Mouse (Mus musculus) right cerebral cortex, postnatal 25 days (tissue): ENCODE measurements around the gene Cass4.

Experiments
- DNase-seq: peaks from one replicate; pipeline ENCODE4 v3.0.0; 2022

Gene Cass4

DNA sequence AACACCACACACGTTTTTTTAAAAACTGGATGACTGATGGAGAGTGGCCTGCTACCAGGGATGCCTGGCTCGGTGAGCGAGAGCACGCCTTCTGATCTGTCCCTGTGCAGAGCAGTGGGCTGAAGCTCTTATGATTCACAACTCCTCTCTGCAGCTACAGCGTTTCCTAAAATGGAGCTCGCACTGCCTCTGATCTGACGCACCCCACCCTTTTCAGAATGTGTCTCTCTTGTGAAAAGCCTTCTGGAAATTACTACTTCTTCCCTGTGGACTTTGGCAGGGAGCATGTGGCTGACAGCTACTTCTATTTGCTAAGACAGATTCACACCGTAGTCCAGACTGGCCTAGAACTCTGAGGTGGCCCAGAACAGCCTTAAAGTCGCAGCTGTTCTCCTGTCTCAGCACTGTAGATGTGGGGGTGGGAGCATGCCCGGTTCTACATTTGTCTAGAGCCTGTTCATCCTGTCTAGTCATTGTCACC lies 1.5 kb upstream of the Cass4 start:
- DNase-seq = peak; percentile 64

DNA sequence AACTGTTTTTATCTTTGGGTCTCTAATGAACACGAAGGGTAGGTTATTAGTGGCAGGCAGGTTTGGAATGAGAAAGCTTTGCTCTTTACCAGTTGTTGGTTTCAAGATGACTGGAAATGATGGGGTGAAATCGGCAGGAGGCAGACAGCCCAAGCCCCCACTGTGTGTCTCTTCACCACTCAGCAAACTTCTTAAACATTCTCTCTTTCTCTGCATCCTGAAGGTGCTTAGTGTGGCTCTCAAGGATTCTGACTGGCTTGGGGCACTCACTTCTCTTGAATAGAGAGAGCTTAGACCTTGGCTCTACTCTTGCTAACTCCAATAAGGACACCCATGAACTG lies 428 bp downstream of the Cass4 start:
- no peak for DNase-seq

DNA sequence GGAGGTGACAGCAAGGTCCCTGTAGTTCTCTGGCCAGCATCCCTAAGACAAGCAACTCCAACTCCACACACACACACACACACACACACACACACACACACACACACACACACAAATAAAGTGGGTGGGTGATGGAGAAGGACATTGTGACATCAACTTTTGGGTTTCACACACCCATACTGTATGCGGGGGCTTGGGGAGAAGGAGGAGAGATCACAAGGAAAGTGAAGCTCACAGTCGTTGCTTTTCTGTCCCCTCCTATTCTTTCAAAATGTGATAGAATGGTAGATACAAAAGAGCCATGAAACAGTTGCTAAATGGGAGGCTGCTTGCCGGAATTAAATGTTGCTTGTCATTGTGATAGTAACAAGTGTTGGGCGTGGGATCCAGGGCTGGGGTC lies 1.1 kb downstream of the Cass4 start:
- DNase-seq = no peak

DNA sequence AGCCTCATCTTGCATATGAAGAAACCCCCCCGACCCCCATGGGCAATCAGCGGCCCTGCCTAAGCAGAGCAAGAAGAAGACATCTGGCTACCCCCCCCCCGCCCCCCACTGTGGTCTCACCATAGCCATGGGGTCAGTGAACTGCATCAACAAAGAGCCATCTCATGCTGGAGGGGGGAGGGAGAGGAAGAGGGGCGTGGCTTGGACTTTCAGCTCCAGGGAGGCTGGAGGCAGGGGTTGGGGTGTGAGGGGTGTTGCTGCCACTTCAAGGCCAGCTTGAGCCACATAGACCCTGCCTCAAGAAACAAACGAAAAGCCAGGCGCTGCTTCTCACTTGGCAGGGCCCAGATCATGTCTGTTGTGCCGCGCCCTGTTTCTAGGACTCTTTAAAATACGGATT lies 2.4 kb downstream of the Cass4 start:
- DNase-seq = no peak

DNA sequence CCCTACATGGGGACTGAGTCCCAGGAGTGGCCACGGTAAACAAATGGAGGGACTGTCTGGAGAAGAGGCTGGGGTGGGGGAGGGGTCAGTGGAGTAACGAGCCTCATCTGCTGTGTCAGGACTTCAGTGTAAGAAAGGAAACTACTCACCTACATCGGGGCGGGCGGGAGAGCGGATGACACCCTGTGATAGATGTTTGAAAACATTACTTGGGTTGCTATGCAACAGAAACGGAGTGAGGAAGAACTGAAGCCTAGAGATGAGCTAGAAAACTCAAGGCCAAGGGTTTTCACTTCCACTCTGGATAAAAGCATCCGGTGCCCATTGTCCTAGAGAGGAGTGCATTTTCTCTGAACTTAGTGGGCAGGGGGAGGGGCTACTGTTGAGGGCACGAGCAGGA lies 6.3 kb downstream of the Cass4 start:
- no peak for DNase-seq

DNA sequence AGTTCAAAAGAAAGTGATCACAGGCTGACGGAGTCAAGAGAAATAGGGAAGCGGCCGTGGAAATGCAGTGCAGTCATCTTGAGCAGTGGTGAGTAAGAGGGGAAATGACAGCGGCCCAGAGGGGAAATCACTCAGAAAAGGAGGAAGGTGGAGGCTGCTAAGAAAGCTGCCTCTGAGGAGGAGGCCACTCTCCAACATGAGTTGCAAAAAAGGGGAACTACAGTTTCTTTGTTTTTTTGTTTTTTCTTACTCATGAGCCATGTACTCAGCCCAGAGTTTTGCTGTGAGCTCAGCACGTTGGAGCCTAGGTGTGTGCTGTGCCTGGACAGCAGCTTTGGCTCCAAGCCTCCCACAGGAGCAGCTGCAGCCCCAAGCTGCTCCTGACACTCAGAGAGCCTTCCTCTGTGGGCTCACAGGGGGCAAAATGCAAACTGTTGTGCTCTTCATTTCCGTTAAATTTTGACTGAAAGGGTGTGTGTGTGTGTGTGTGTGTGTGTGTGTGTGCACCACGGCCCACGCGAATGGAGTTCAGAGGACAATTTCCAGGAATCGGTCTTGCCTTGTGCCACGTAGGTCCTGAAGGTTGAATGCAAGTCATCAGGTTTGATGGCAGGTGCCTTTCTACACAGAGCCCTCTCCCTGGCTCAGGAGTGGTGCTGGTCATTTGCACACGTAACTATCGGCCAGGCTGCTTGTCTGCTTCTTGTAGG lies 7.7 kb downstream of the Cass4 start:
- no peak for DNase-seq

DNA sequence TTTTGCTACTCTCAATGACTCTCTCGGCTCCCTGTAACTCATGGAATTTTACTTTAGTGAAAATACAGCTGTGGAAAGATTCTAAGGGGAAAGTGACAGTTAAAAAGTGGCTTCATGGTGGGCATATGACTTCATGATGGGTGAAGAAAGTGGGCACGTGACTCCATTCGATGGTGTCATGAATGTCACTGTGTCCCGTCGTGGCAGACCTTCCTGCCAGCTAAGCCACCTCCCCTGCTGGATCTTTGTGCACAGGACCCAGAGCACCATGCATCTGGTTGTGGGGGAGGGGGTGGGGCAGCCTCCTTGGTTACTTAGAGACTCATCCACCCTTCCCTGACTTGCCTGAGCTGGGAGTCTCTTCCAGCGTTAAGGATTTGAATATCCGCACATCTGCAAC lies 10.6 kb downstream of the Cass4 start:
- DNase-seq = no peak

DNA sequence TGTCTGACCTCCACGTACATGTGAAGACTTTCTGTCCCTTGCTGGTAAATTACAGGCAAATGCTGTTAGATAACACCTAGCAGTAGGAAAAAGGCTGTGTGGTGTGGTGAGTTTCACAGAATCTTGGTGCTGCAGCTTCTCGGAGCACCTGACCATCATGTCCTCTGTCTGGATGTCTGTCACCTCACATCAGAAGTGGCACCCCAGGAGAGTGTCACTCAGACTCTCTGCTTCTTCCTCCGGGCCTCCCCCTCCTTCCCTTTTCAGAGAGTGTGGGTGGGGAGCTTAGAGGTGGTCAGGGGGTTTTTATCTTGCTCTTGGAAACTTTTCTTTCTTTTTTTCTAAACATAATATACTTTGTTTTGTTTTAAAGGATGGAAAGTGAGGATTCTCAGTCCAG lies 11.4 kb downstream of the Cass4 start:
- no peak for DNase-seq

DNA sequence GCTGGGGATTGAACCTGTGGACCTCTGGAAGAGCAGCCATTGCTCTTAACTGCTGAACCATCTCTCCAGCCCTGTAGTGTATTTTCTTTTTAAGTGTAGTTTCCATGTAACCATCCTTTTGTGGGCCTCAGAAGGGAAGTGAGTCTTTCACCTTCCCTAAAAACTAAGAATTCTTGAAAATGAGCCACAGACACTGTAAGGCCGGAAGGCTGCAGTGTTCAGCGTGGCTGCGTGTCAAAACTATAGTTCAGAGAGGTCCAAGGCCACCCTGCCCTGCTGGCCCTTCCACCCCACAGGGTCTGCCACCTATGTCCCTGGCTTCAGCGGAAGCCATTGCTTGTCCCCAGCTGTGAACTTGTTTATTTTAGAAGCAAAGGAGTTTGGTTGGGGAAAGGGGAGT lies 12.6 kb downstream of the Cass4 start:
- no peak for DNase-seq

DNA sequence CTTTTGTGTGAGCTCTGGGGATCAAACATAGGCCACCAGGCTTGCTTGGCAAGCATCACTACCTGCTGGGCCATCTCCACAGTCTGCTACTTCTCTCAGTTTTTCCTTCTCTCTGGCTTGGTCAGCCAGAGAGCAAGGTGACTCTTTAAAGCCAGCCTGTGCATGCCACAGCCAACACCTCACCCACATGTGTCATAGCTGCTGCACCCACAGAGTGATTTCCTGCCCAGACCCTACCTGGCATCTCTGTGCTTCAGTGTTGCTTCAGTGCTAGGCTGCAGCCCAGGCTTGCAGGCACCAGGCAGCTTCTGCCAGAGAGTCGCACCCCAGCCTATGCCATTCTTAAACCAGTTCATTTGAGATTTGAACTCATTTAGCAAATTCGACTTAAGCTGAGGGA lies 13.9 kb downstream of the Cass4 start:
- no peak for DNase-seq

DNA sequence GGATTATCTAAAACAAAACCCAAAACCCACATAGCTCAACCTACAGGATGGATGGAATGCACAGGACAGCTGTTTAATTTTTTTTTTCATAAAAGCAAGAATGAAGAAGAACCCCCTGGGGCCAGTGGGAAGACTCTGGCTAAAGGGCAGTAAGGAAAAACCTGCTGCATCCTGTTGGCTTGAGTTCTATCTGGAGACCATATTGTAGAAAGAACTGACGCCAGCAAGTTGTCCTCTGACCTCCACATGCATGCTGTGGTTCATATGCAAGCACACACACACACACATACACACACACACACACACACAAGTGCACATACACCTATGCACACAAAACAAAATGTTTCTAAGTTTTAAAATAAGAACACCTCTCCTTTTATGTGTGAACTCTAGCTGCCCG lies 17.1 kb downstream of the Cass4 start:
- no peak for DNase-seq

DNA sequence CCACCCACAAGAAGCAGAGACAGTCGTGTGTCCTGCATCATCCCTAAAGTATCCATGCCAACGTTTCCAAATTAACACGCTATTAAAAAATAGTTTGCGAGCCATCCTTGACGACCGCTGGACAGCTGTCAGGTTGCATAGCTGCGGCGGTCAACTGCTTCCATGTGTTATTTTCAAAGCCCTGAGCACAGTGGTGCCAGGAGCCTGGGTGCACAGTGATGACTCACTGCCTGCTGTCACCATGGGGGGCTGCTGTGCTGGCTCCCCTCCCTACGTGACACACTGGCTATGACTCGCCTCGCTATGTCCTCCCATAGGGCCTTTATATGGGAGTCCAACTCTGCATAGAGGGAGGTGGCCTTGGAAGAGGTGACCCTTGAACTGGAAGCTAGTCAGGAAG lies 17.5 kb downstream of the Cass4 start:
- no peak for DNase-seq

DNA sequence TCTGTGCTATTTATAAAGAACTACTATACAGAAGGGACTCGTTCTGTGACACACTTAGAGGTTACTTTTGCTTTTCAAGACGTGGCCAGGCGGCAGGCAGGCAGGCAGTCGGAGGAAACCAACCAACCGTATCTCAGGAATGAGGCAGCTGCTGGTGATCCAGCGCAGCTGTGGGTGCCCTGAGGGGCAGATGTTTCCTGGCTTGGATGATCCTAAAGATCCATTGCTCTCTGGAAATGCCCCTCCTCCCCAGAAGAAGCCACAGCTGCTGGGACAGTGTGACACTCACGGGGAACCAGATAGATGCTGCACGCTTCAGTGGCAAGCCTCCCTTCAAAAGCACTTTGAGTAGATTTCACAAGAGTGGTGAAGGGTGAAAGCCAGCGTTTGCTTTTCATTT lies 18.9 kb downstream of the Cass4 start:
- DNase-seq = no peak

DNA sequence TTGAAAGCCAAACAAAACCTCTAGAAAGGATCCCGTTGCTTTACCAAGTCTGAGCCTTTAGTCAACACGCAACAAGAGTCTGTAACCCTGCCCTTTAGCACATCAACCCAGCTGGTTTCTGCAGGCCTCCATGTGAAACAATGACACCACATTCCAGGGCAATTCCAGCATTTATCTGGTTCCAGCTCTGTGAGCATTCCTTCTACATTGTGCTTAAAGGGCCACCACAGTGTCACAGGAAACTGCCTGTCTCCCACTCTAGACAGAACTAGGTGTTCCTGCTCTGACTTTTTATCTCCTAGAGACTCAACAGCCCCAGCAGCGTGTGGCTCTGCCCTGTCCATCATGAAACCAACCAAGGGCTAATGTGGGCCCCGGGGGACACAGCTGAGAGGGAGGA lies 19.7 kb downstream of the Cass4 start:
- no peak for DNase-seq

DNA sequence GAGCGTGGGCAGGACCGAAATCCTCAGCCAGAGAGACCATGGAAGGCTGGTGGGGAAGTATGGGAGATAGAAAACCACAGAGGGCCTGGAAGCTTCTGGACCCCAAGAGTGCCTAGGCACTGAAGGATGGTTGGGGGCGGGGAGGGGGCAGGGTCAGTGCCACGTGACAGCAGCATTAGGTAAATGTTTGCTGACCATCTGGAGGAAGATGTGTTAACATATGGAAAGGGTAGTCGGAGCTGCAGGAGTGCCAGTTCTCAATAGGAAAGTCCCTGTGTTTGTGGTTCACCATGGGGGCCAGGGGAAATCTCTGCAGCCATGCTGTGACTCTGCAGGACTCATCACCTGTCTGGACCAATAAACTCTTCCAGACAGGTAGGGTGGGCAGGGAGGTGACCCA lies 20.3 kb downstream of the Cass4 start:
- no peak for DNase-seq

DNA sequence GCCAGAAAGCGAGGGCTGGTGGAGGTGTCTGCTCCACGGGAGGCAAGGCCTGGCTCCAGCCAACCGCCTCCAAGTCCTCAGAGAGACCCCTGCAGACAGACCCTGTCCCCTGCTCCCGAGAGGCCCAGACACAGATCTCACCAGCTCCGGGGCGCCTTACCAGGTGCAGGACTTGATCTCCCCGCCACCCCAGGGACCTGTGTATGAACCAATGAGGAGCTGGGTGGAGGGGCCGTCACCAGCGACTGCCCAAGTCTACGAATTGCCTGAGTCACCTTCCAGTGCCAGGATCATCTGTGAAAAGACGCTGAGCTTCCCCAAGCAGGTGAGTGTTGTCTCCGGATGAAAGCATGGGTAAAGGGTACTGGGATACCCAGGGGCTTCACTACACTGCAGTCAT lies 22.6 kb downstream of the Cass4 start:
- DNase-seq = no peak

DNA sequence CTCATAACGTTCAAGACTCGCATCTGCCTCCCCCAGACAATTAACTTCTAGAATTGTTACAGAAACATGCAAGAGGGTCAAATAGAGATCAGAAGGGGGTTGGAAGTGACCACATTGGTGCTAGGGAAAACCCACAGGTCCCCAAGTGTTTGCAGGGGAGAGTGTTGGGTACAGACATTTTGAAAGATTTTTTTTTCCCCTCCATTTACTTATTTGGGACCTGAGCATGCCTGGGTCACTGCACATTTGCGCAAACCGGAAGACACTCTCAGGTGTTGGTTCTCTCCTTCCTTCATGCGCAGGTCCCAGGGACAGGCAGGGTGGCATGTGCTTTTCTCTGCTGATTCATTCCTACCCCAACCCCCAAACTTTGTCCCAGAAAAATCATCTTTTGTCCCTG lies 23.3 kb downstream of the Cass4 start:
- no peak for DNase-seq

DNA sequence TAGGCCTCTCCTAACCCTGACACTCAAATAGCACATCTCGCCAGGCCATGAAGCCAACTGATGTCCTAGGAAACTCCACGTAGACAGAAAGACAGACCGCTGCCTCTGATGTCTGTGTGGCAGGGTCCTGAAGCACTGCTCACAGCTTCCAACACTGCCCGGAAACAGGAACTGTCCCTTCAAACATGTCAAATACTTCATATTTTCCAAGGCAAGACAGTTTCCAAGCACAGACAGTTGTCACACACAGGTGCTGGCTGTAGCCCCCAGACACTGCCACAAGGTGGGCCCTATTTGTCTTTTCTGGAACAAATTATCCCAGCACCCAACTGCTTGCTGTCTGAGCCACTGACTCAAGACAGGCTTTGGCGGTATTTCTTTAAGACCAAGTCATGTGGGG lies 24.6 kb downstream of the Cass4 start:
- DNase-seq = no peak

DNA sequence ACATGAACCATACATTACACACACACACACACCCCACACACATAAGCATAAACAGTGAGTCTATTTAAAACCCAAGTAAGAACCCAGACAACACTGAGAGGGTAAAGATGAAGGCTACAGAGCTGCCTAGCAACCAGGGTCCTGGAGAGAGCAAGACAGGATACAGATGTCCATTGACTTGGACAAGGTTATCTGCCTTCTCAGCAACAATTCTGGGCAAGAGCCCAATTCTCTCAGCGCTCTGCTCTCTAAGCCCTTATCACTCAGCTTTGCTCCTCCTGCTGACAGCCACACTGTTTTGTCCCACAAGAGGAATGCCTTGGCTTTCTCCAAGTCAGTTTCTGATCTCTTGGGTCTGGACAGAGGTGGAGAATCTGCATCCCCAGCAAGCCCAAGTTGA lies 37.0 kb downstream of the Cass4 start:
- DNase-seq = no peak

DNA sequence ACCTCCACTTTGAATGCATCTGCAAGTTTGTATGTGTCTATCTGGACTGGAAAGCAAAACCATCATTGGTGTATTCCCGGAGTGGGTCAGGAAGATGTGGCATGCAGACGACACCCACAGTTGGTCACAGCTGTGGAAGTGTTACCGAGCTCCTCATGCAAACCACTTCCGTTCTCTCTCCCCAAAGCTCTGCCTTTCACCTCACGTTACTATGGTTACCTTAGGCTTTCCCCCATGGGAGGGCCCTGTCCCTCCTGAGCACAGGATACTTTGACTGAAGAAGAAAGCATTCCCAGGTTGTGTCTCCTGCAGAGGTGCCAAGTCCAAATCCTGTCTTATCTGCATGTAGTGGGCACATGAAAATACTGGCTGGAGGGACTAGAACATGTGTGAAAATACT lies 40.2 kb downstream of the Cass4 start:
- DNase-seq = no peak

DNA sequence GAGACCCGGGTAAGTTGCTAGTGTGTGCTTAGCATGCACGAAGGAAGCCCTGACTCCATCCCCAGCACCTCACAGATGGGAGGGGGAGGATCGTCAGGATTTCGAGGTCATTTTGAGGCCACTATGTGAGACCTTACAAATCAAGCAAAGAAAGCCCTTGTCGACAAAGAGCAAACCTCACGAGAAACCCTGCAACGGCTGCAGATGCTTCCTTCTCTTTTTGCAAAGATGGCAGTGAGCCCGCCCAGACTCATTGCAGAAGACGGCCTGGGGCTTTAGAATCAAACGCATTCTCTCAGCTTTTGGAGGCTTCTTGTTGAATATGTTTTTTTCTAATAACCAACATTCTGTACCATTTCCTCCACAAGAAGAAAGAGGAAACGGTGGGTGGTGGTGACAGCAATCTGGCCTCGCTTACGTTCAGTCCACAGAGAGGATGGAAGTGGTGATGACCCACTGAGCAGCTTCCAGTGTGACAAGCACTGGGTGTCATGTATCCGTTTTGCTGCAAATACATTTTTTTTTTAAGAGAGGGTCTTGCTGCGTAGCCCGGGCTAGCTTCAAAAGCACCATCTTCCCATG lies 43.9 kb downstream of the Cass4 start:
- no peak for DNase-seq

DNA sequence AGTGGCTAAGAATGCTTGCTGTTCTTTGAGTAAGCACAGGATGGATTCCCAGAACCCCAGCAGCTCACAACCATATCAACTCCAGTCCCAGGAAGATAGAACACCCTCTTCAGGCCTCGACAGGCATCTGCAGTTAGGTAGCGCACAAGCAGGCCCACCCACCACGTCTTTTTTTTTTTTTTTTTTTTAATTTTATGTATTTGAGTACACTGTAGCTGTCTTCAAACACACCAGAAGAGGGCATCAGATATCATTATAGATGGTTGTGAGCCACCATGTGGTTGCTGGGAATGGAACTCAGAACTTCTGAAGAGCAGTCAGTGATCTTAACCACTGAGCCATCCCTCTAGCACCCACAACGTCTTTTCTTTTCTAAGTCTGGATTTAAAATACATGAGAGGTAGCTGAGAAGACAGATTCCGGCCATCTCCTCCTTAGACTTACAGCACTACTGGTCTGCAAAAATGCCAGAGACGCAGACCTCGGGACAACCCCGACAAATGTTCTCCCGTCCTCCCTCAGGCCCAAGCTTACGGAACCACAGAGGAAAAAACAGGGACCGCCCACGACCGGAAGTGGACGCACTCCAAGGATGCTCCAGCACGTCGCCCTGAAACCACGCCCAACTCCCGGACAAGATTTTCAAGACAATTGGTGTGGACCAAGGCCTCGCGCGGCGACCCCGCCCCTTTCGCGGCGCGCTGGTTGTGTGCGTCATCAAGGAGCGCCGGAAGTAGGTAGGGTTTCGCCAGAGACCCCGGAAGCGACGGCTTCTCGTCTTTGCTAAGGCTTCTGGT lies 46.4 kb downstream of the Cass4 start, which contains the start of gene Rtf2:
Gene Rtf2 (plus strand): TSS at position 714 of the 797 bp plus-strand sequence.
- peak; percentile 99 for DNase-seq

DNA sequence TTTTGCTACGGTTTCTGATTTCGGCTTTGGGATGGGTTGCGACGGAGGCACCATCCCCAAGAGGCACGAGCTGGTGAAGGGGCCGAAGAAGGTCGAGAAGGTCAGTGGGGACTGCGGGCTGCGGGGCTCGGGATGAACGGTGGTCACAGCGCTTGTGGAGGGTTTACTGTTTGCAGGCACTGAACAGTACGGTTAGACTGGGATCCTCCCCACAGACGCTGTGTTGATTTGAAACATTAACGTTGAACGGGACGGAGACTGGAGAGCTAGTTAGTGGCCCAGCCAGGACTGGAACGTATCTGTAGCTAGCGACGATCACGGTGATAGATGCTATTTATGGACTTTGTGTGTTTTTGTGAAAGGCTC lies 47.0 kb downstream of the Cass4 start:
- no peak for DNase-seq

DNA sequence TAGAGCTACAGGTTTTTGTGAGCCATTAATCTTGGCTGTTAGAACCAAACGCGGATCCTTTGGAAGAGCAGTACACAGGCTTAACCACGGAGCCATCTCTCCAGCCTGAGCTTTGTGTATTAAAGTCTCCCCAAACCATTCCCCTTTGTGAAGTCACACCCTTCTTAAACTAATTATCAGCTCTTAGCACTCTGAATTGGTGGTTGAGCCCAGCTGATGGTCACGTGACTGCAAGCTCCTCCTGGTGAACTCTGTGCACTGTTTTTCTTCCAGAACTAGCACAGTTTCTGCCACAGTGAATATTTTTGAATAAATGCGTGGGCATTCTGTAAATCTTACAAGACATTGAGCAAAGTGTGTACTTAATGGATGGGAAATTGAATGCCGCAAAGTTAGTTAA lies 47.6 kb downstream of the Cass4 start:
- no peak for DNase-seq
